Mouse (Mus musculus): ENCODE data around the gene Slu7.

- TF ChIP-seq CTCF (IDR thresholded peaks at IDR 0.05; ENCODE audit: low read depth): no peak
- no peak for TF ChIP-seq EP300 (IDR thresholded peaks at IDR 0.05; ENCODE audit: low read depth)
Observed at GRCm38 (mm10) chr11:43451322-43451721, 17.8 kb downstream of the Slu7 start.

Data from heart, postnatal 0 days (tissue).